Mouse (Mus musculus) heart, adult 2 months (tissue): ENCODE results near the gene Rpusd3.

Experiments
- CTCF ChIP-seq: fragments of 200-600 bp; IDR thresholded peaks from 2 replicates; pipeline ENCODE4 v1.8.1; 2022; ENCODE audit warnings: antibody characterized with exemption, mild to moderate bottlenecking, moderate library complexity
- EP300 ChIP-seq: fragments of 200-500 bp; IDR thresholded peaks from 2 replicates; pipeline ENCODE4 v1.6.1; 2011; ENCODE audit warnings: low read depth, low read length, control low read depth; ENCODE audit not compliant: insufficient read depth
- POLR2A ChIP-seq: fragments of 200-500 bp; IDR thresholded peaks from 2 replicates; pipeline ENCODE4 v1.6.1; 2011; ENCODE audit warnings: mild to moderate bottlenecking, low read depth, low read length, control low read depth; ENCODE audit not compliant: insufficient read depth

- no peak for TF ChIP-seq CTCF
- no peak for TF ChIP-seq POLR2A
- TF ChIP-seq EP300: no peak
Measured at GRCm38 (mm10) chr6:113464040-113464439, 44.9 kb upstream of the Rpusd3 start.
